Mouse (Mus musculus): ENCODE results near the gene Astl.

Astl gene

GRCm38 (mm10) chr2:127328090-127328851, 10.2 kb upstream of the Astl start:
- no peak for DNase-seq

GRCm38 (mm10) chr2:127332807-127333570, 5.5 kb upstream of the Astl start:
- no peak for DNase-seq

- DNase-seq: no peak
These were observed 4.4 kb upstream of the Astl start for GRCm38 (mm10) chr2:127333945-127334603.

GRCm38 (mm10) chr2:127335078-127335541, 3.3 kb upstream of the Astl start:
- DNase-seq: no peak

GRCm38 (mm10) chr2:127335767-127336496, 2.5 kb upstream of the Astl start, which contains the start of gene Dusp2:
TSS of gene Dusp2 (plus strand) at chr2:127336159.
- peak; percentile 75 for DNase-seq

GRCm38 (mm10) chr2:127336497-127336832, 2.0 kb upstream of the Astl start:
- no peak for DNase-seq

- no peak for DNase-seq
These were observed 1.6 kb upstream of the Astl start for GRCm38 (mm10) chr2:127336885-127337284.

GRCm38 (mm10) chr2:127337531-127337930, 908 bp upstream of the Astl start:
- DNase-seq: peak; percentile 13

- DNase-seq: no peak
These were observed 427 bp upstream of the Astl start for GRCm38 (mm10) chr2:127338012-127338411.

GRCm38 (mm10) chr2:127338833-127339232, 394 bp downstream of the Astl start:
- DNase-seq: no peak

GRCm38 (mm10) chr2:127339262-127339661, 823 bp downstream of the Astl start:
- DNase-seq: no peak

GRCm38 (mm10) chr2:127341159-127341558, 2.7 kb downstream of the Astl start:
- no peak for DNase-seq

- no peak for DNase-seq
These were observed 7.9 kb downstream of the Astl start for GRCm38 (mm10) chr2:127346334-127346733.

- DNase-seq: no peak
These were observed 8.9 kb downstream of the Astl start for GRCm38 (mm10) chr2:127347147-127347985.

- no peak for DNase-seq
These were observed 15.4 kb downstream of the Astl start for GRCm38 (mm10) chr2:127353881-127354280.

GRCm38 (mm10) chr2:127362459-127363281, 24.2 kb downstream of the Astl start, which contains the start of gene Adra2b:
TSS of gene Adra2b (plus strand) at chr2:127363208.
- DNase-seq: peak; percentile 74

- DNase-seq: no peak
These were observed 24.8 kb downstream of the Astl start for GRCm38 (mm10) chr2:127363282-127363652.

- DNase-seq: no peak
These were observed 25.3 kb downstream of the Astl start for GRCm38 (mm10) chr2:127363696-127364095.

- no peak for DNase-seq
These were observed 26.0 kb downstream of the Astl start for GRCm38 (mm10) chr2:127364452-127364851.

- DNase-seq: no peak
These were observed 28.8 kb downstream of the Astl start for GRCm38 (mm10) chr2:127367126-127367820.

All from right cerebral cortex, postnatal 25 days (tissue).